Mouse (Mus musculus) neural tube, embryonic 14.5 days (tissue): ENCODE data around the gene Ube2s. TPM values are rescaled to one million over a fixed set of nuclear protein-coding genes. Genes with fewer than 3 reads are reported as not detected.

ENCODE experiments used
- ATAC-seq: fragments of 200-750 bp; cut with Nextera tagmentation; 2 replicates; pipeline ENCODE4 v1.8.0; 2017; ENCODE audit warnings: low read depth, mild to moderate bottlenecking, moderate TSS enrichment, moderate library complexity
- H3K27ac ChIP-seq: fragments of 300-500 bp; sonication (generic); 2 replicates; pipeline ENCODE4 v1.5.1; 2014; ENCODE audit warnings: low read depth, mild to moderate bottlenecking, control low read depth, low read length, moderate library complexity, mixed read lengths
- H3K27me3 ChIP-seq: fragments of 300-500 bp; sonication (generic); 2 replicates; pipeline ENCODE4 v1.6.1; 2014; ENCODE audit warnings: low read length; ENCODE audit not compliant: control insufficient read depth, insufficient read depth
- H3K36me3 ChIP-seq: fragments of 300-500 bp; sonication (generic); 2 replicates; pipeline ENCODE4 v1.6.1; 2014; ENCODE audit warnings: low read length, mixed read lengths; ENCODE audit not compliant: control insufficient read depth, insufficient read depth
- H3K4me1 ChIP-seq: fragments of 300-500 bp; sonication (generic); 2 replicates; pipeline ENCODE4 v1.6.1; 2014; ENCODE audit warnings: low read length; ENCODE audit not compliant: control insufficient read depth, insufficient read depth
- H3K4me2 ChIP-seq: fragments of 300-500 bp; sonication (generic); 2 replicates; pipeline ENCODE4 v1.6.1; 2014; ENCODE audit warnings: mild to moderate bottlenecking, low read depth, low read length, control low read depth
- H3K4me3 ChIP-seq: fragments of 300-500 bp; sonication (generic); 2 replicates; pipeline ENCODE4 v1.5.1; 2014; ENCODE audit warnings: low read depth, low read length, control low read depth, mixed read lengths
- H3K9ac ChIP-seq: fragments of 300-500 bp; sonication (generic); replicated peaks from 2 replicates; pipeline ENCODE4 v1.6.1; 2014; ENCODE audit warnings: low read depth, mild to moderate bottlenecking, control low read depth, low read length, mixed read lengths
- H3K9me3 ChIP-seq: fragments of 300-500 bp; sonication (generic); 2 replicates; pipeline ENCODE4 v1.6.1; 2016; ENCODE audit warnings: low read length; ENCODE audit not compliant: control insufficient read depth
- WGBS: fragments of 180-500 bp; shearing (Covaris S2); extraction: QIAGEN DNeasy Blood & Tissue Kit; methylation state at CpG from one replicate; pipeline ENCODE4 v1.1.7; 2014; 5-methylcytosine and 5-hydroxymethylcytosine counted together
- polyA plus RNA-seq: library from polyadenylated mRNA; unstranded; fragments of >200 nt; fragmentation: Nextera tagmentation; extraction: Ambion mirVana; gene quantifications from 2 replicates; pipeline ENCODE4 v1.2.1, GENCODE M21; 2014

Gene Ube2s
- polyA plus RNA-seq, 1 experiment from 2014 or later, result 263 TPM

DNA sequence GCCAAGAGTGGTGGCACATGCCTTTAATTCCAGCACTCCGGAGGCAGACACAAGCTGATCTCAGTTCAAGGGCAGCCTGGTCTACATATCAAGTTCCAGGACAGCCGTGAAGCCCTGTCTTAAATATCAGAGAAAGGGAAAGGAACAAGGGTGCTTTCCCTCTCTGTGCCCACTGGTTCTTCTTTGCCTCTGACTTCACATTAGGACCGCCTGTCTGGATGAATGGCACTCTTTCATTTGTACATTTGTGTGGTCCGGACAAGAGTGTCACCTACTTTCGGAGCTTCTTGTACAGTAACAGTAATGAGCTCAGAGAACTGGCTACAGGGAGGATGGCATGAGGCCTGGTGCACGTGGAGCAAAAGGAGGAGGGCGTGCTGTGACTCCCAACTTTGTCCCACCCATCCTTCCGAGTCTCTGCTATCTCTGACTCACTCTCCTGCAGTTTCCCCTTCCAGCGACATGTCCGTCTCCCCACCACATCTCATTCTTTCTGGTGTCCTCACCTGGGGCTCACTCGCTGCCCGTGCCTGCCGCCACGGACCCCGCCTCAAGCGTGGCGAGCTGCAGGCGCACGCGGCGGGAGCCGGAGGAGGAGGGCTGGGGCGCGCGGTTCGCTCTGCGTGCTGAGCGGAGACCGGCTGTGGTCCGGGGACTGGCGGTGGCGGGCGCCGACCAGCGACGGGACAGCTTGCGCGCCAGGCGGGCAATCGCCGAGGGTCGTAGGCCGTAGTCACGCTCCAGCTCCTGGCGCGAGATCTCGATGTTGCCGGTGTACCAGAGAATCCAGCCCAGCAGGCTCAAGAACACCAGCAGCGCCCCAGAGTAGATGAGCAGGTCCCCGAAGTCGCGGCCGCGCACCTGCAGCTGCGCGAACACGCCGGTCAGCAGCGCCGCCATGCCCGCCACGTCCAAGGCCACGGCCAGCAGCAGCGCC, 23.6 kb downstream of the Ube2s start:
- no peaks in the 10 kb centered on the region for H3K27me3 ChIP-seq
- H3K4me1 ChIP-seq, result peaks cover 7% of the 10 kb centered on the region
- peak; percentile 36 for ATAC-seq
- H3K27ac ChIP-seq, result peak overlapping the region; percentile 55
- H3K9ac ChIP-seq, result peak overlapping the region; percentile 80
- no peaks in the 10 kb centered on the region for H3K36me3 ChIP-seq
- peak overlapping the region; percentile 84 for H3K4me2 ChIP-seq
- H3K9me3 ChIP-seq, result no peaks in the 10 kb centered on the region
- H3K4me3 ChIP-seq, result peak overlapping the region; percentile 54
- WGBS, result 1% methylated on average over 64 of the region's 64 CpGs

DNA sequence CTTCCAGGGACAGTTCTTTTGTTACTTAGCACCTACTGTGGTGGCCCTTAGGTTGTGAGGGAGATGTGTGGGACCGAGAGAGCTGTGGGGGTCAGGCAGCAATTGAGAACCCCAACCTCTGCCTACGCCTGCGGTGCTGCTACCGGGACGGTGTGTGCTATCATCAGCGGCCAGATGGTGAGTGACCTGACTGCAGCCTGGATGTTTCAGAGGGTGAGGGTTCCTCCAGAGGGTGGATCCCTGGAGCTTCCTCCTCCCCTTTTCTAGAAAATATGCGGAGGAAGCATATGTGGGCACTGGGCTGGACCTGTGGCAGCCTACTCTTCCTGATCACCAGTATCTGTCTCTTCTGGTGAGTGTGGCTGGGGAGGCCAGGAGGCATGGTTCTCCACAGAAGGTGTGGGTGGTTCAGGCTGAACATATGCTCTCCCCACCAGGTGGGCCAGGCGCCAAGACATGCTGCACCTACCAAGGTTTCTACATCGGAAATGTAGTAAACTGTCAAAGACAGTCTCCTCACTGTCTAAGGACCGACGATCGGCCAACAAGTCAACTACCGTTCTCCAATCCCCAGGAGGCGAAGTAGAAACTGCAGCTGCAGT, 28.6 kb downstream of the Ube2s start:
- H3K9ac ChIP-seq, result no peak overlapping the region
- H3K36me3 ChIP-seq, result no peaks in the 10 kb centered on the region
- H3K4me3 ChIP-seq, result no peak overlapping the region
- ATAC-seq, result no peak
- H3K27me3 ChIP-seq, result peaks cover 8% of the 10 kb centered on the region
- no peak overlapping the region for H3K27ac ChIP-seq
- no peaks in the 10 kb centered on the region for H3K4me1 ChIP-seq
- 81% methylated on average over 14 of the region's 14 CpGs for WGBS
- no peaks in the 10 kb centered on the region for H3K9me3 ChIP-seq
- no peak overlapping the region for H3K4me2 ChIP-seq

DNA sequence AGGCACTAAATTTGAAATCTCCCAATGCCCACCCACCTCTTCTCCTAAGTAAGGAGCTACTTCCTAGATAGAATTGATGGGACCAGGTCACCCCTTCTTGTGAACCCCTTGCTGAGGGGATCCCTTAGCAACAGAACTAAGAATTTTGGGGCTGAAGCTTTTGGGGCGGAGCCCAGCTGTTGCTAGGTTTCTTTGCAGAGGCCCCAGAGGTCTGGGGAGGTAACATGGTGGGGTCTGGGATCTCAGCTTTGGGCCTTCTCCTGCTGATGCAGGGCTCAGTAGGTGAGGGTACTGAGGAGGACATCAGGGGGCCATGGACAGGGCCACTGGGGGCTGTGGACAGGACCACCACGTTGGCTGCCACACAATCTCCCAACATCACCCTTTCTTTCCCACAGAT, 29.6 kb downstream of the Ube2s start, which contains the start of the genes Il11 and Tmem190:
Il11 (minus strand) TSS at position 101 of the 400 bp plus-strand sequence.
Tmem190 (plus strand) TSS at position 179 of the 400 bp plus-strand sequence.
- no peaks in the 10 kb centered on the region for H3K36me3 ChIP-seq
- whole genome bisulfite sequencing, result 77% methylated on average over 2 of the region's 2 CpGs
- H3K27ac ChIP-seq, result no peak within 1 kb of the TSS
- H3K9ac ChIP-seq, result no peak within 1 kb of the TSS
- no peaks in the 10 kb centered on the region for H3K9me3 ChIP-seq
- no peak for ATAC-seq
- no peaks in the 10 kb centered on the region for H3K4me1 ChIP-seq
- no peak within 1 kb of the TSS for H3K4me3 ChIP-seq
- H3K4me2 ChIP-seq, result no peak within 1 kb of the TSS
- peaks cover 15% of the 10 kb centered on the region for H3K27me3 ChIP-seq

DNA sequence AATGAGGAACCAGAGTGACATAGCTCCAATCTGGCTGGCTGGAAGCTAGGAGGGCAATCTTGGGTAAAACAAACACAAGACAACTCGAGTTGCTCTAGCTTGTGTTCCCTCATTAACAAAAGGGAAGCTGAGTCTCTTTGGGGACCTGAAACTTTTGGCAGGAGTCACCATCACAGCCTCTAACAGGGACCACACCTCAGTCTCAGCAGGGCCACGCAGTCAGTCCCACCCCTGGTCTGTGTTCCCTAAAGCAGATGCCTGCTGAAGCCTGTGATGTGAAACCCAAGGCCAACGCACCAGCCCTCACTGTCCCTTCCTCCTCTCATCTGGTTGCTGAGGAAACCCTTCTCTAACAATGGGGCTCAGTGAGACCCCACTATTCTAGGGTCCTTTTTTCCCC, 30.3 kb downstream of the Ube2s start:
- Histone ChIP-seq H3K4me3 (no peak overlapping the region), H3K9ac (no peak overlapping the region), H3K4me2 (no peak overlapping the region), H3K27ac (no peak overlapping the region), H3K9me3 (no peaks in the 10 kb centered on the region), H3K4me1 (peaks cover 3% of the 10 kb centered on the region; the same call in 1 of the 2 replicates), H3K27me3 (peaks cover 19% of the 10 kb centered on the region), H3K36me3 (no peaks in the 10 kb centered on the region)
- ATAC-seq, result no peak
- WGBS, result 47% methylated on average over 3 of the region's 3 CpGs

DNA sequence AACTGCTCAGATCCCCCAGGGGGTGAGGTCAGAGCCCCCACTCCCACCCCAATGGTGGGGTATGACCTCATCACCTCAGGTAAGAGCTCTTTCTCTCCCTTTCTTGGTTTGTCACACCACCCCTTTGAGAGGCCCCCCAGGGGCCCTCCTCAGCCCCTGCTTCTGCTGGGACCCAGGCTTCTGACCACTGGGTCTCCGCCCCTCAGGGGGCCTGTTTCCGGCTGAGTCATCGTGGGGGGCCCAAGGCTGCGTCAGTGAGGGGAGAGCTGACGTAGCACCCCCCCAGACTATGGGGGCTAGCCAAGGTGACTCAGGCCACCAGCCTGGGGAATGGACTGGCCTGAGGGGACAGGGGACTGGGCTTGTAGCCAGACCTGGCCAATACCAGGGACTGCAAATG, 32.5 kb downstream of the Ube2s start:
- Histone ChIP-seq H3K9me3 (no peaks in the 10 kb centered on the region), H3K27ac (no peak overlapping the region), H3K4me2 (no peak overlapping the region), H3K4me3 (no peak overlapping the region), H3K4me1 (peaks cover 7% of the 10 kb centered on the region; the same call in 1 of the 2 replicates), H3K36me3 (no peaks in the 10 kb centered on the region), H3K9ac (no peak overlapping the region), H3K27me3 (peaks cover 36% of the 10 kb centered on the region)
- 44% methylated on average over 5 of the region's 5 CpGs for WGBS
- no peak for ATAC-seq

DNA sequence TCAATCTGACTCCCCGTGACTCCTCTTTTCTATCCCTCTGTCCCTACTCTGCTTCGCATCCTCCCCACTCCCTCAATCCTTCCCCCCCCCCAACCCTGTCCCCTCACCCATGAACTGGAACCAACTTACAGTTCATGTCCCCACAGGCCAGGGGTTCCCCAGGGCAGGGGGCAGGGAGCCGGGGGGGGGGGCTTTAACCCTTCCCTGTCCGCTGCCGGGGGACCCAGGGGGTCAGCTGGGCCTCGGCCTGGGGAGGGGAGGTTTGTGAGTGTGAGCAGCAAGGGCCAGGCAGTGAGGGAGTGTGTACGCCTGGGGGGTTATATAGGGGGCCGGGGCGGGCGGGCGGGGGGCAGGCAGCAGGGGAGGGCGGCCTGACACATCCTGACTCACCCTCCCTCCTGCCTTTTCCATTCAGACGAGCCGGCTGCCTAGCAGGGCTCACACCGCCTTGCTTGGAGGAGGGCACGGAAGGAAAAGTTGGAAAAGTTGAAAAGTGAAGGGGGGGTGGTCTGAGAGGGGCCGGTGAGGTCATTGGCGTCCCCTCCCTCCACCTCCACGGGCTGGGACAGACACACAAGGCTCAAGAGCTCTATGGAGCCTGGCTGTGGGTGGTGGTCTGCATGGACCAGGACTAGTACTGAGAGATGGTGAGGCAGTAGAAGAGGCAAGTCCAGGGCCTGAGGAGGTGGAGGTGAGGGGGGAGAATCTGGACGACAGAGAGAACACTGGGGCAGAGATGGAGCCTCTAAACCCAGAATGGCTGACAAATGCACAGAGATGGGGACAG, 34.3 kb downstream of the Ube2s start:
- Histone ChIP-seq H3K9ac (no peak overlapping the region), H3K9me3 (no peaks in the 10 kb centered on the region), H3K4me3 (no peak overlapping the region), H3K4me2 (no peak overlapping the region), H3K27me3 (peaks cover 36% of the 10 kb centered on the region), H3K4me1 (peaks cover 7% of the 10 kb centered on the region; the same call in 1 of the 2 replicates), H3K36me3 (no peaks in the 10 kb centered on the region), H3K27ac (no peak overlapping the region)
- 6% methylated on average over 18 of the region's 20 CpGs for WGBS
- ATAC-seq, result no peak

DNA sequence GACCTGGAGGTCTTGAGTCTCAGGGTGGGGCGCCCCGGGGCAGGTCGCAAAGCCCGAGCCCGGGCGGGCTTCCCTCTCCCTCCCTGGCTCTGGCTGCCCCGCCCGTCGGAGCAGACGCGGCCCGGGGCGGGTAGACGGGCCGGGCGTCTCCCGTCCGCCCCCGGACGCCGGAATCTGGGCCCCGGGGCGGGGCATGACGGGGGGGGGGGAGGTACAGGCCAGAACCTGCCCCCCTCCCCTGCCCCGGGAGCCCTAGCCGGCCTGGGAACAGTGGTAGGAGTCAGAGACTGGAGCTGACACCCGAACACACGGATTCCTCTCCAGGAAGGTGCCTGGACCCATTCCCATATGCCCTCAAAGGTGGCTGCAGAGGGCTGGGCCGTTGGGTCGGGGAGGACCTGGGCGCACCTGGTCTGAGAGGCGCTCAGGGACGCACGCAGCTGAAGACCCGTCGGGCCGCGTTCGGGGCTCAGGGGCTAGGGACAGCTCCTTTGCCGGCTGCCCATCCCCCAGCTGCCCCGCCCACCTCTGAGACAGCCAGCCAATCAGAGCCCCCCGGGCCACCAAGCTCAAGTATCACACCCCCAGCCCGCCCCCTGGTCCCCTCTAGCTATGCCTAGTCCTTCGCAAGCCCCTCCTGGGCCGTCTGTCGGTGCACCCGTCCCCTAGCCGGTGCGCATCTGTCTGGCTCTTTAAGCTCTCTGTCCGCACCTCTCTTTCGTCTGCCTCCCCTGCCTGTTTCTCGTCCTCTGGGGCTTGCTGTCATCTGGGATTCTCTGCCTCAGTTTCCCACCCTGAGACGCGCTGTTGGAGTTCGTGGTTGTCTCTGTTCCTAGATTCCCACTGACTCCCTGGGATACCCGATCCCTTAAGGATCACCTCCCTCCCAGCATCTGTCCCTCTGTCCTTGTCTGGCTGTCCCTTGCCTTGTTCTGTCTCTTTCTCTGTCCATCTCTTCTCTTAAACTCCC, 35.2 kb downstream of the Ube2s start:
- no peaks in the 10 kb centered on the region for H3K9me3 ChIP-seq
- H3K4me2 ChIP-seq, result peak overlapping the region; percentile 41
- under 1% methylated on average over 41 of the region's 56 CpGs for WGBS
- peaks cover 7% of the 10 kb centered on the region; the same call in 1 of the 2 replicates for H3K4me1 ChIP-seq
- H3K36me3 ChIP-seq, result no peaks in the 10 kb centered on the region
- peaks cover 36% of the 10 kb centered on the region for H3K27me3 ChIP-seq
- ATAC-seq, result peak; percentile 77
- H3K9ac ChIP-seq, result peak overlapping the region; percentile 28; the same call in 1 of the 2 replicates
- H3K4me3 ChIP-seq, result peak overlapping the region; percentile 26; the same call in 1 of the 2 replicates
- no peak overlapping the region for H3K27ac ChIP-seq

DNA sequence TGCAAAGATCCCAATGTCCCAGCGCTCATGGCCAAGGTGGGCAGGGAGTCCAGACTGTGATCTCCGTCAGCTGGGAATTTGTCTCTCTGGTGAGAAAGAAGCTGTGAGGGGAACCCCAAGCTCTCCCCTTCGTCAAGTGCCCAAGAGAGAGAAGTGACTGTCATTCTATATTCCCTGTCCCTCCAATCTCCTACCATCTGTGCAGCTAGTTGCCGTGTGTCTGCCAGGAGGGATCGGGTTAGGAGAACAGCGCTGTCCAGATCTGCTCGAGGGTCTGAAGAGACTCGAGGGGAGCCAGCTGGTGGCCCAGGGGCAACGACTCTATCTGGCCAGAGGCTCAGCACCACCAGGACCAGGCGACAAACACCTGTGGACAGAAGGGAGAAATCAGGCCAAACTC, 36.3 kb downstream of the Ube2s start:
- H3K4me2 ChIP-seq, result no peak overlapping the region
- no peak overlapping the region for H3K4me3 ChIP-seq
- no peak overlapping the region; the same call in 1 of the 2 replicates for H3K27ac ChIP-seq
- no peak overlapping the region for H3K9ac ChIP-seq
- WGBS, result 54% methylated on average over 10 of the region's 10 CpGs
- H3K27me3 ChIP-seq, result peaks cover 36% of the 10 kb centered on the region
- ATAC-seq, result no peak
- H3K9me3 ChIP-seq, result no peaks in the 10 kb centered on the region
- H3K4me1 ChIP-seq, result peaks cover 7% of the 10 kb centered on the region; the same call in 1 of the 2 replicates
- H3K36me3 ChIP-seq, result no peaks in the 10 kb centered on the region
